Mouse (Mus musculus) retina, embryonic 14.5 days (tissue): ENCODE measurements at regions not wholly inside any gene's neighbourhood (a gene's known extent, or its start where the extent isn't known, plus 50 kb on each side); places are given as distances from the start of the nearest gene placed in this dataset.

Experiments
- DNase-seq: peaks from one replicate; pipeline ENCODE4 v3.0.0-alpha.2; 2015; ENCODE audit warnings: low spot score

GRCm38 (mm10) chr11:66605998-66606397 lies 80.2 kb upstream of the Shisa6 start:
- no peak for DNase-seq

DNA sequence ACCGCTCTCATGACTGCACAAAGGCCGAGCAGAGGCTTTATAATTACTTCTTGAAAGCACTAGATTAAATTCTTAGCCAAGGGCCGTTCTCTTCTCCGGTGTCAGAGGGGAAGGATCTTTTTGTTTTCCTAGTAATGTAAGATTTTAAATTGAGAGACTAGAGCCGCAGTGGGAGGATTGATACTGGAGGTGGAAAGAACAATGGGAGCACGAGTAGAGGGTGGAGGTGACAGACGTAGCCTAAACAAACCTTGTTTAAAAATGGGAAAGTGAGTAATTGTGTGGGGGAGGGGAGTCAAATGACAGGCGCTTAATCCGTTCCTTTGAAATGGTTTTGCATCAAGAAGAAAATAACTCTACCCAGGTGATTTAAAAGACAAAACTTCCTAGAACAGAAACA lies 80.9 kb upstream of the Shisa6 start:
- DNase-seq, result no peak

- DNase-seq, result no peak
Measured at GRCm38 (mm10) chr11:66609733-66610132, 84.0 kb upstream of the Shisa6 start.

- DNase-seq, result peak; percentile 63
Measured at GRCm38 (mm10) chr11:66613150-66613549, 87.4 kb upstream of the Shisa6 start.

- no peak for DNase-seq
Measured at GRCm38 (mm10) chr11:66625491-66625890, 99.7 kb upstream of the Shisa6 start.

DNA sequence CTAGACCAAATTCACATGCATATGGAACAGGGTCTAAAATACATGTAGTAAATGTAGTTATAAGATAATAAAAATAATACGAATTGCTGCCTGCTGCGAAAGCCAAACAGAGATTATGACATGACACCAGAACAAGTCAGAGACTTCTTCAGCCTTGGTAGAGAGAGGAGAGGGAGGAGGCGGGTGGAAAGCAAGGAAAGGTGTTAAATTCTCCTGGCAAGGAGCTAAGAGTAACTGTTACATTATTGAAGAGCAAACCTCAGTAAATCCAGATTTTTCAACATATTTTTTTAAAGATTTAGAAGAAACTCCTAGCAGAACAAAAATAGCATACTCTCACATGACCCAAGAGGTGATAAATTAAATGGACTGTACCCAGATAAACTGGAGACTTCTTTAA lies 131.0 kb upstream of the Shisa6 start:
- no peak for DNase-seq

GRCm38 (mm10) chr11:66674581-66674980 lies 148.8 kb upstream of the Shisa6 start:
- no peak for DNase-seq

GRCm38 (mm10) chr11:66680057-66680621 lies 154.4 kb upstream of the Shisa6 start:
- DNase-seq, result no peak

GRCm38 (mm10) chr11:66681892-66682291 lies 156.1 kb upstream of the Shisa6 start:
- DNase-seq, result no peak

DNA sequence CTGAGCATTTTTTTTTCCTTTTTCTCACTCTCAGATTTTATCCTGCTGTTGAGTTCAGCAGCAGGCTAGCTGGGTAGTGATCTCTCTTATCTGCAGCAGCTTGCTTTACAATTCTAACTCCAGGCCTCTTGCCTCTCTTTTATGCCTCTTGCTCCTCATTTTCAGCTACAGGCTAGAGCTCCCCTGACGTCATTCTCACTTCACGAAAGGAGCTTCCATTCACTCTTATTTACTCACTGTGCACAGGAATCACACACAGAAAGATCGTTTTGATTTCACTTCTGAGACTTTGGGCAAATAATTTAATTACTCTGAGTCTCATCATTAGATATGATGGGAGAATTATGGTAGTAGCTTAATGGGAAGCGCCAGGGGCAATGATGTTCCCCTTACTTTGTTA lies 158.4 kb upstream of the Shisa6 start:
- DNase-seq, result no peak

GRCm38 (mm10) chr11:66694651-66695266 lies 169.0 kb upstream of the Shisa6 start:
- no peak for DNase-seq

- DNase-seq, result no peak
Measured at GRCm38 (mm10) chr11:66696791-66697190, 171.0 kb upstream of the Shisa6 start.

- DNase-seq, result no peak
Measured at GRCm38 (mm10) chr11:66745479-66745878, 166.3 kb upstream of the Pirt start.

GRCm38 (mm10) chr11:66789997-66790396 lies 121.8 kb upstream of the Pirt start:
- DNase-seq, result no peak

DNA sequence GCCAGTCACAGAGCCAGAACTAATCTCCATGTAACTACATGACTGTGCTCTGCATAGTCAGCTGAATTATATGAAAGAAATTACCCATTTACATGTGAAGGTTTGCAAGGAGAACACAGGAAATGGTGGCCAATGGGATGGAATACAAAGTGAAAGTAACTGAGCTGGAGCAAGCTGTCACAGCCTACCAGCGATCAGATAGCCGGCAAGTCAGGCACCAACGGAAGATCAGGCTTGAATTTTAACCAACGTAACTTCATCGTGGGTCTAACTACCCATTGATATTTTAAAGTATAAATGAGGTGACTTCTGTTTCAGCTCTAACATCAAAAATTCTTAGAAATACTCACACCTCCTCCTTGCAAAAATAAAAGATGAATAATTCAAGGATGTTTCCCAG lies 104.9 kb upstream of the Pirt start:
- DNase-seq, result no peak

DNA sequence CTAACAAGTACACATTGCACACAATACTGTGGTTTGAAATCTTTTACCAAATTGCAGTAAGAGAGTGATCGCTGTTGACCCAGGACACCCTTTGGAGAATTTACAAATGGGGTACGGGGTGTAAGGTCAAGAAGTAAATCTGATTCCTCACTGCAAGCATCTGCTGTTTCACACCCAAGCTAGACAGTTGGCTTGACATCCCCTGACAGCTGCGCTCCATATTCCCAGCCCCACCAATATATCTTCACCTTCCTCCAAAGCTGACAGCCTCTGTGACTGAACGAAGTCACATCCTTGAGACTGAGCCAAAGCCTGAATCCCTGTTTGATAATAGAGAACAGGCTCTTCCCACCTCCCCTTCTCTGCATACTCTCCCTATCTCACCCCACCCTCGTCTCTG lies 98.5 kb upstream of the Pirt start:
- no peak for DNase-seq

- no peak for DNase-seq
Measured at GRCm38 (mm10) chr11:66813731-66814130, 98.0 kb upstream of the Pirt start.

GRCm38 (mm10) chr11:66835864-66836263 lies 75.9 kb upstream of the Pirt start:
- no peak for DNase-seq

DNA sequence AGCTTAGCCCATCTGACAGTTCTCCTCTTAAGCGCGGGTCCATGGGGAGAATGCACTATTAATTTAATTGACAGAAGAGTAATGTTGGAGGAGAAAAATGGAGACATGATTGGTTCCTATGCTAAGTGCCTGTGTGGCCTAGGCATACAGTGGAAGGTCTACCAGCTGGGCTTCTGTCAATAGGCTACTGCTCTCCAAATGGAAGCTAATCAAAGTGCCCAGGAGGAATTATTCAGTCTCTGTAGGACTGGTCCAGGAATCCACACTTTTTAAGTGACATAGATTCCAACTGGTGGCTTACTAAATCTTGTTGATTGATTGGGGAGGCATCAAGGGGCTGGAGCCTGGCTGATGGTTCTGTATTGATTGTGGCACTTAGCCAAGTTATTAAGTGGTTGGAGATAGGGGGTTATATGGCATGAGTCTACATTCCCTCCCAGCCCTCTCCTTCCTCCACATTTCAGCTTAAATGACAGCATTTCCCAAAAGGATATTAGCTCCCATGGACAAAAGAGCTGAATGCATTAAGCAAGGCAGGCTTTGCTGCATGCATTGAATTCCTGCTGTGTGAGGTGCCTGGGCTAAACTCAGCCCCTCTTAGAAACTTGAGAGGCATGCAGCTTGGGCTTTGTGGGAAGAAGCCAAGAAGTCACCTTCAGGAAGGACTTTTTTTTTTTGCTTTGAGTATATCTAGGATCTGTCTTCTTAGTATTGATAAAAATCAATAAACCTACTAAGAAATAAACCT lies 75.0 kb upstream of the Pirt start:
- DNase-seq, result peak; percentile 31

GRCm38 (mm10) chr11:66845238-66845637 lies 66.5 kb upstream of the Pirt start:
- peak; percentile 25 for DNase-seq

DNA sequence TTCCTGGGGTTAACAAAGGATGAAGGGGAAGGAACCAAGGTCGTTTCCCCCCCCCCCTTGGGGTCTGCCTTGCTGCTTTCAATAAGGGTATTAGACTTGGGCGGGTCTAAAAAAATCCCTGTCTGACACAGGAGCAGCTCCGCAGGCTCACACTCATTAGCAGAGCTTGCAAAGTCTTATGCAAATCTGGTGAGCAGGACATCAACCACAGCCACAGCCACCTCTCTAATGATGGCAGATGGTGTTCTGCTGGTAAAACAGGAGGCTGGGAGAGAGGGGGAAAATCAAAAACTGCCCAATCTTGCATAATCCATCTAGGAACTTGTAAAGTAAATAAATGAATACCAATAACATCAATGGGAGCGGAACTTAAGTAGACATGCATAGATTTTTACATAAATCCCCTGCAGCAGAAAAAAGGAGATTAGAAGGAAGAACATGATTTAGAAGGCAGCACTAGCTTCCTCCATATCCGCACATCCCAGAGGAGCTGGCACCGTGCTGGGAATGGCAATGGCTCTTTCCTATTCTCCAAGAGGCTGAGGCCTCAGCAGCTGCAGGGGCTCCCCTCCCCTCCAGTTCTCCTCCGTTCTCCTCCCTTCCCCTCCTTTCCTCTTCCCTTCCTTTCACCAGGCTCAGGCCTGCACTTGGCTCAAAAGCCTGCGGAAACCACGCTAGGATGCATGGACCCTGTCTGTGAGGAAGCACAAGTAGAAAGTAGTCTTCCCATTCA lies 65.6 kb upstream of the Pirt start:
- peak; percentile 42 for DNase-seq
